Mouse (Mus musculus) erythroblast, embryonic 14.5 days (primary cell): ENCODE measurements around the gene Slc24a3. TPM values are rescaled to one million over a fixed set of nuclear protein-coding genes. Genes with fewer than 3 reads are reported as not detected.

ENCODE experiments used
- H3K27me3 ChIP-seq: 2 replicates; pipeline ENCODE4 v1.6.1; 2012; ENCODE audit warnings: inconsistent platforms; ENCODE audit not compliant: control insufficient read depth
- H3K36me3 ChIP-seq: 2 replicates; pipeline ENCODE4 v1.6.1; 2012; ENCODE audit warnings: mild to moderate bottlenecking, inconsistent platforms; ENCODE audit not compliant: control insufficient read depth
- H3K4me1 ChIP-seq: 2 replicates; pipeline ENCODE4 v1.6.1; 2012; ENCODE audit warnings: inconsistent platforms; ENCODE audit not compliant: control insufficient read depth
- H3K4me3 ChIP-seq: replicated peaks from 2 replicates; pipeline ENCODE3; 2012; ENCODE audit warnings: moderate library complexity, mild to moderate bottlenecking, inconsistent platforms
- H3K9me3 ChIP-seq: 2 replicates; pipeline ENCODE4 v1.6.1; 2012; ENCODE audit warnings: low read length, inconsistent platforms, mixed read lengths; ENCODE audit not compliant: control insufficient read depth
- GATA1 ChIP-seq: IDR thresholded peaks from 2 replicates; pipeline ENCODE4 v1.6.1; 2012; ENCODE audit warnings: low read length, inconsistent platforms, mixed read lengths
- TAL1 ChIP-seq: IDR thresholded peaks from 3 replicates; pipeline ENCODE4 v1.6.1; 2012; ENCODE audit warnings: low read length, inconsistent platforms, mixed read lengths
- polyA plus RNA-seq: library from polyadenylated mRNA; stranded (reverse); fragments of >175 nt; gene quantifications from 2 replicates; pipeline ENCODE4 v1.2.3, GENCODE M21; 2012

Slc24a3 gene
- polyA plus RNA-seq, 1 experiment = 0.02 TPM

GRCm38 (mm10) chr2:145325852-145326251, 158.3 kb downstream of the Slc24a3 start:
- TF ChIP-seq TAL1 (no peak), GATA1 (no peak)
- no peaks in the 10 kb centered on the region for H3K27me3 ChIP-seq
- no peak overlapping the region for H3K4me3 ChIP-seq
- H3K36me3 ChIP-seq = no peaks in the 10 kb centered on the region
- no peaks in the 10 kb centered on the region for H3K9me3 ChIP-seq
- no peaks in the 10 kb centered on the region for H3K4me1 ChIP-seq

- Histone ChIP-seq H3K4me3 (no peak overlapping the region), H3K9me3 (no peaks in the 10 kb centered on the region), H3K4me1 (no peaks in the 10 kb centered on the region), H3K36me3 (no peaks in the 10 kb centered on the region), H3K27me3 (no peaks in the 10 kb centered on the region)
- TF ChIP-seq GATA1 (no peak), TAL1 (no peak)
These were observed 159.0 kb downstream of the Slc24a3 start for GRCm38 (mm10) chr2:145326544-145326943.

GRCm38 (mm10) chr2:145329756-145330155, 162.2 kb downstream of the Slc24a3 start:
- Histone ChIP-seq H3K9me3 (no peaks in the 10 kb centered on the region), H3K27me3 (no peaks in the 10 kb centered on the region), H3K4me1 (no peaks in the 10 kb centered on the region), H3K4me3 (no peak overlapping the region), H3K36me3 (no peaks in the 10 kb centered on the region)
- TF ChIP-seq TAL1 (no peak), GATA1 (no peak)

GRCm38 (mm10) chr2:145331525-145331924, 164.0 kb downstream of the Slc24a3 start:
- no peaks in the 10 kb centered on the region for H3K9me3 ChIP-seq
- no peaks in the 10 kb centered on the region for H3K27me3 ChIP-seq
- TF ChIP-seq TAL1 = no peak
- TF ChIP-seq GATA1 = no peak
- H3K4me1 ChIP-seq = no peaks in the 10 kb centered on the region
- H3K36me3 ChIP-seq = no peaks in the 10 kb centered on the region
- H3K4me3 ChIP-seq = no peak overlapping the region

- Histone ChIP-seq H3K4me1 (no peaks in the 10 kb centered on the region), H3K4me3 (no peak overlapping the region)
- TF ChIP-seq GATA1 (no peak), TAL1 (no peak)
These were observed 165.9 kb downstream of the Slc24a3 start for GRCm38 (mm10) chr2:145333466-145333865.

GRCm38 (mm10) chr2:145336406-145336805, 168.9 kb downstream of the Slc24a3 start:
- H3K27me3 ChIP-seq = no peaks in the 10 kb centered on the region
- no peak for TF ChIP-seq TAL1
- TF ChIP-seq GATA1 = no peak
- no peak overlapping the region for H3K4me3 ChIP-seq
- H3K4me1 ChIP-seq = no peaks in the 10 kb centered on the region
- H3K36me3 ChIP-seq = no peaks in the 10 kb centered on the region
- no peaks in the 10 kb centered on the region for H3K9me3 ChIP-seq

More at GRCm38 (mm10) chr2:145333466-145333865, 165.9 kb downstream of the Slc24a3 start:
- no peaks in the 10 kb centered on the region for H3K27me3 ChIP-seq
- H3K9me3 ChIP-seq = no peaks in the 10 kb centered on the region
- no peaks in the 10 kb centered on the region for H3K36me3 ChIP-seq

GRCm38 (mm10) chr2:145340816-145341215, 173.3 kb downstream of the Slc24a3 start:
- TF ChIP-seq GATA1 (no peak), TAL1 (no peak)
- Histone ChIP-seq H3K27me3 (no peaks in the 10 kb centered on the region), H3K4me1 (no peaks in the 10 kb centered on the region), H3K9me3 (no peaks in the 10 kb centered on the region), H3K4me3 (no peak overlapping the region), H3K36me3 (no peaks in the 10 kb centered on the region)

- Histone ChIP-seq H3K36me3 (no peaks in the 10 kb centered on the region), H3K27me3 (no peaks in the 10 kb centered on the region), H3K9me3 (no peaks in the 10 kb centered on the region), H3K4me3 (no peak overlapping the region), H3K4me1 (no peaks in the 10 kb centered on the region)
- no peak for TF ChIP-seq GATA1
- TF ChIP-seq TAL1 = no peak
These were observed 175.4 kb downstream of the Slc24a3 start for GRCm38 (mm10) chr2:145342956-145343355.

GRCm38 (mm10) chr2:145344521-145344920, 177.0 kb downstream of the Slc24a3 start:
- TF ChIP-seq TAL1 = no peak
- Histone ChIP-seq H3K9me3 (no peaks in the 10 kb centered on the region), H3K27me3 (no peaks in the 10 kb centered on the region), H3K4me1 (no peaks in the 10 kb centered on the region), H3K36me3 (no peaks in the 10 kb centered on the region), H3K4me3 (no peak overlapping the region)

- Histone ChIP-seq H3K27me3 (no peaks in the 10 kb centered on the region), H3K36me3 (no peaks in the 10 kb centered on the region), H3K4me1 (no peaks in the 10 kb centered on the region), H3K4me3 (no peak overlapping the region), H3K9me3 (no peaks in the 10 kb centered on the region)
- no peak for TF ChIP-seq TAL1
- no peak for TF ChIP-seq GATA1
These were observed 186.2 kb downstream of the Slc24a3 start for GRCm38 (mm10) chr2:145353801-145354200.
